11 mouse cellular contexts compared by ENCODE assay signal in genomic region chr7:97032412-97032811, GRCm38 (mm10).
"Had no signal": no experiment of that assay in that cellular context is flagged by ENCODE, and none has a peak within 500 bp of the region (broad histone marks: within the 10 kb centered on the region; RNA-seq: fewer than 3 reads in every experiment).

No protein-coding gene starts in this region.

- H3K4me2 ChIP-seq: liver, embryonic 11.5 days; liver, embryonic 15.5 days; midbrain, embryonic 13.5 days had no signal

- H3K4me1 ChIP-seq: liver, embryonic 15.5 days; midbrain, embryonic 13.5 days had no signal

- H3K27me3 ChIP-seq: liver, embryonic 15.5 days; midbrain, embryonic 13.5 days had no signal

- H3K9ac ChIP-seq: liver, embryonic 15.5 days; midbrain, embryonic 13.5 days had no signal

- ATAC-seq: lung, postnatal 0 days; midbrain, embryonic 13.5 days had no signal

- H3K9me3 ChIP-seq: limb, embryonic 10.5 days; liver, embryonic 15.5 days; midbrain, embryonic 13.5 days had no signal

- DNase-seq: kidney, adult 8-10 months; kidney, postnatal 4 days; lung, adult 2 months; lung, postnatal 36 days had no signal

- H3K36me3 ChIP-seq: limb, embryonic 10.5 days had no signal

- H3K4me3 ChIP-seq: layer of hippocampus, adult 2 months; limb, embryonic 10.5 days; liver, embryonic 15.5 days; midbrain, embryonic 13.5 days had no signal

- H3K27ac ChIP-seq: layer of hippocampus, adult 2 months; limb, embryonic 10.5 days; liver, embryonic 15.5 days; midbrain, embryonic 13.5 days; stomach, postnatal 0 days had no signal
